Mouse (Mus musculus): ENCODE results near the gene Pdzk1ip1. TPM values are rescaled to one million over a fixed set of nuclear protein-coding genes. Genes with fewer than 3 reads are reported as not detected.

Gene Pdzk1ip1
- polyA plus RNA-seq, 1 experiment: 1.5 TPM

DNA sequence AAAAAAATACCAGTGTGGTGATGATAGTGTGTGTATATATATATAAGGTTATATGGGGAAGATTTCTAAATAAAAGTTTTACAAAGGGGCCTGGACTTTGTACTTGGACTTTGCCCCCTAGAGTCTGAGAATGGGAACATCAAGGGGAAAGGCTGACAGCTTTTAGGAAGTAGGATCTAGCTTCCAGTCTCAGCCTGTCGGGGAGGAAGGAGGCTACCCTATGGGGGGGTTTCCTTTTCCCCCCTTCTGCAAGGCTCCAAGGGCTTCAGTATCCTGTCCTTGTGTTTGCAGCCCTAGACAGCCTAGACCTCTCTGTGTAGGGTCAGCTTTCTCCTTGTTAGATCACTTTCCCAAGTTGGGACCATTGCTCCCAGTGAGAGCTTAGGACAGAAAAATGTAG, 16.8 kb upstream of the Pdzk1ip1 start:
- TF ChIP-seq POLR2A (IDR thresholded peaks at IDR 0.05; ENCODE audit: borderline replicate concordance, low read depth, low read length) (no peak), CTCF (IDR thresholded peaks at IDR 0.05; ENCODE audit: low read depth, low read length) (no peak)
- Histone ChIP-seq H3K27ac (ENCODE audit: insufficient read depth, low read depth, low read length) (no peak overlapping the region), H3K4me3 (ENCODE audit: insufficient read depth, low read length) (no peak overlapping the region), H3K4me1 (ENCODE audit: control insufficient read depth, insufficient read depth, low read length) (peaks cover 20% of the 10 kb centered on the region)

DNA sequence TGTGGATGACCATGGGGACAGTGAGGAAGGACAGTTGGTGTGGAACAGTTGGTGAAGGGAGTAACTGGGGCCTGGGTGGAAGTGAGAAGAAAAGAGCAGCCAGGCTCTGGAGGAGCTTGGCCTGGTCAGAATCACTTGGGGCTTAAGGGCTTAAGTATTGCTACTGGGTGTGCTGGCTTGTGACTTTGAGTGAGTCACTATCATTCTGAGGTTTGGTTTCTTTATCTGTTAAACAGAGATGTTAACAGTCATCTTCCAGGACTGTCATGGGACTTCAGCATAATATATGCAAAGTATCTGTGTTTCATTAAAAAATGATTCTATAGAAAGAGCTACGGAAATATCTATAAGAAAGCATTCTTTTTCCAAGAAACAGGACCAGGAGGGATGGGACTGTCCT, 13.7 kb upstream of the Pdzk1ip1 start:
- peaks cover 20% of the 10 kb centered on the region for H3K4me1 ChIP-seq (ENCODE audit: control insufficient read depth, insufficient read depth, low read length)
- TF ChIP-seq POLR2A (IDR thresholded peaks at IDR 0.05; ENCODE audit: borderline replicate concordance, low read depth, low read length): no peak
- no peak for TF ChIP-seq CTCF (IDR thresholded peaks at IDR 0.05; ENCODE audit: low read depth, low read length)
- no peak overlapping the region for H3K4me3 ChIP-seq (ENCODE audit: insufficient read depth, low read length)
- H3K27ac ChIP-seq (ENCODE audit: insufficient read depth, low read depth, low read length): peak overlapping the region; percentile 45

DNA sequence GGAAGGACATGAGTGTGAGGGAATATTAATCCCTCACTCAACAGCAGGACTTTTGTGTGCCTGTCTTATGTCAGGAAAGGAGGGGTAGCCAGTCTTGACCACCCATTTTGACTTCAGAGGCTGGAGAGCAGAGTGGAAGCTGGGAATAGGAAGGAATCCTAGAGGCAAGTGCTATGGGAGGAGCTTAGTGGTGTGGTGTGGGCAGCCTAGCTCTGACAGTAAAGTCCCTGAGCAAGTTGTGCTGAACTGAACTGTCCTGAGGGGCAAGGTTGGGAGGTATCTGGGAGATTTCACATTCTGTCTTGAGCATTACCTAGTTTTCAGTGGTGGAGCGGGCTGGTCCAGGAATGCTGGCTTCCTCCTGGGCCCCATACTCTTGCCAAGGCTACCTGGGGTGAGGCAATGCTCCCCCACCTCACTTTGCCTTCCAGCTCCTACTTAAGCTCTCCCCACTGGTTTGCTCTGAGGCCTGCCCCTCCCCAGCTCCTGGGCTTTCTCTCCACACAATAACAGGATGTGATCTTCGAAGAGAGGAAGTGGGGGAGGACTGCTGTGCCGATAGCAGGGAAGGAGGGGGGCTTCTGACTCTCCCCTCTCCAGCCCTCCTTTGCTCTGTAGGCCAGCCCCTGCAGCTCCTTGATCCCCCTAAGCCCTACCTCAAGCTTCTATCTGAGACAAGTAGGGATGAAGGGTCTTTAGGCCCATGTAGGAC, 13.1 kb upstream of the Pdzk1ip1 start:
- H3K4me3 ChIP-seq (ENCODE audit: insufficient read depth, low read length): no peak overlapping the region
- peaks cover 20% of the 10 kb centered on the region for H3K4me1 ChIP-seq (ENCODE audit: control insufficient read depth, insufficient read depth, low read length)
- H3K27ac ChIP-seq (ENCODE audit: insufficient read depth, low read depth, low read length): peak overlapping the region; percentile 18; the same call in 1 of the 2 replicates
- TF ChIP-seq CTCF (IDR thresholded peaks at IDR 0.05; ENCODE audit: low read depth, low read length) (no peak), POLR2A (IDR thresholded peaks at IDR 0.05; ENCODE audit: borderline replicate concordance, low read depth, low read length) (no peak)

DNA sequence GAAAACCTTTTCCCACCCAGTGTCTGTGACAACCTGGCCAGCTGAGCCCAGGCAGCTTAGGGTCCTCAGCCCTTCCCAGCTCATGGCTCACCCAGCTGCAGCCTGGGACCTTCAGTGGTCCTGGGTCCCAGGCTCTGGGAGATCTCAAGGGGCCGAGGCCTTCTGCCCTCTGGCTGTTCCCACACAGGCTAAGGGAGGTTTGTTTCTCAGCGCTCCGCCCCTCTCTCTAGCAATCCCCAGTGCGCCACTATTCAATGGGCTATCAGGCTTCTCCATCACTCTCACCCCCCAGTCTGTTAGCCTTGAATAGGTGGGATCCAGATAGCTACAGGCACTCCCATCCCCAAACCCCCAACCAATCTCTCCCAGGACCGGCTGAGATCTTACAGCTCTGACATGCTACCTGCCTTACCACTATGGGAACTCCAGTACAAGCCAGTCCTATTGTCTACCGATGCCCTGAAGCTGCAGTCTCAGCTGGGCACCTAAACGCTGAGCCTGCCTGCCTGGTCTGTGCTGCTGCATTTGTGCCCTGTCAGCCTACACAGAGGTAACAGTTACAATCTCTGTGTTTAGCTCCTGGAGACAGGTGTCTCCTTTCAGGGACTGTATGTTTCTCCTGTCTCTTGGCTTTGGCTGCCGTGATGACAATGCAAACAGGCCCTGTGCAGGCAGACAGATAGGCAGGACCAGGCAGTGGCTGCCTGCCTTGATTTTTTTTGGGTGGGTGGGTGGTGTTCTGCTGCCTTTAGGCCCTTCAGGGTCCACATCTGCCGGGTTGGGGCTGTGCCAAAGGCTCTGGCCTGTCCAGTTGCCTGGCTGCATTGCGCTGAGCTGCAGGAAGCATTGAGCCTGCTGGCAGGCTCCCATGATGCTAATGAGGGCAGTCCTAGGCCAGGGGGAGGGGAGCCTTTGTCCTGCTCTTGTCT, 9.4 kb upstream of the Pdzk1ip1 start:
- TF ChIP-seq CTCF (IDR thresholded peaks at IDR 0.05; ENCODE audit: low read depth, low read length): no peak
- no peak for TF ChIP-seq POLR2A (IDR thresholded peaks at IDR 0.05; ENCODE audit: borderline replicate concordance, low read depth, low read length)
- Histone ChIP-seq H3K4me1 (ENCODE audit: control insufficient read depth, insufficient read depth, low read length) (peaks cover 17% of the 10 kb centered on the region), H3K27ac (ENCODE audit: insufficient read depth, low read depth, low read length) (no peak overlapping the region), H3K4me3 (ENCODE audit: insufficient read depth, low read length) (no peak overlapping the region)

DNA sequence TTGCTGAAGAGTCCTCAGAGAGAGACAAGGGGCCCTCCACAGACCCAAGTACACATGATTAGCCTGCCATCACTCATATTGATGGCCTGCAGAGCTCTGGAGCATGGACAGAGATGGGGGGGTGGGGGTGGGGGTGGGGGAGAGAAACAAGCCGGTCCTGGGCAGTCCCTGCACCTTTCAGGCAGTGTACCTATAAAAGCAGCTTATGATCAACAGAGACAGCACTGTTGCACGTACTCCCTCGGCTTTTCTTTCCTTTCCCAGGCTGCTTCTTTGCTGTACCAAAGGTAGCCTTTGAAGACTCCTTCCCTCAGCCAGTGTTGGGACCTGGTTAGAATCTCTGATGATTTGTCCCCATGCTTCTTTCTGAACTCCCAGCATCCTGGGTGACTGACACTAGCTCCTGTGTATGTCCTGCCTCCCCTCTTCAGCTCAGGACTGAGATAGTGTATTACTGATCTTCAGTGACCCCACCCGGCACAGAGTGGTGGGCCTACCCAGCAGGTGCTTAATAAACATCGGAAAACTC, 8.6 kb upstream of the Pdzk1ip1 start:
- TF ChIP-seq CTCF (IDR thresholded peaks at IDR 0.05; ENCODE audit: low read depth, low read length) (no peak), POLR2A (IDR thresholded peaks at IDR 0.05; ENCODE audit: borderline replicate concordance, low read depth, low read length) (no peak)
- Histone ChIP-seq H3K4me1 (ENCODE audit: control insufficient read depth, insufficient read depth, low read length) (peaks cover 11% of the 10 kb centered on the region), H3K4me3 (ENCODE audit: insufficient read depth, low read length) (no peak overlapping the region), H3K27ac (ENCODE audit: insufficient read depth, low read depth, low read length) (no peak overlapping the region)

DNA sequence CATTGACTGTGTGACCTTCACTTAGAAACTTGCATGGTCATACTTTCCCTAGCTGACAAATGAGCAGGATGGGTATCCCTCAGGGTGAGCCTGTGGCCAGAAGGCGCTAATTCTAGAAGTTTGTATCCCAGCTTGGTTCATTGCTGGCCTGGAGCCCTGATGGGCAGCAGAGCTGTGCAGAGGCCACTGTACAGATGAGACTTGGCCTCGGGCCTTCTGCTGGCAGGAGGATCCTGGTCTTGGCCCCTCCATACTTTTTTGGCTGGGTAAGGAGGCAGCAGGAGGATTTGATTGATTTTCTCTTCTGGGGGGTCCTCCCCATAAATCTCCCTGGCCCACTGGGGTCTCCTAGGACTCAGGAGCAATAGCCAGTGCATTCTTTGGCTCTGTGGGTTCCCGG, 5.5 kb upstream of the Pdzk1ip1 start:
- H3K27ac ChIP-seq (ENCODE audit: insufficient read depth, low read depth, low read length): no peak overlapping the region
- TF ChIP-seq POLR2A (IDR thresholded peaks at IDR 0.05; ENCODE audit: borderline replicate concordance, low read depth, low read length) (no peak), CTCF (IDR thresholded peaks at IDR 0.05; ENCODE audit: low read depth, low read length) (no peak)
- no peaks in the 10 kb centered on the region for H3K4me1 ChIP-seq (ENCODE audit: control insufficient read depth, insufficient read depth, low read length)
- H3K4me3 ChIP-seq (ENCODE audit: insufficient read depth, low read length): no peak overlapping the region

DNA sequence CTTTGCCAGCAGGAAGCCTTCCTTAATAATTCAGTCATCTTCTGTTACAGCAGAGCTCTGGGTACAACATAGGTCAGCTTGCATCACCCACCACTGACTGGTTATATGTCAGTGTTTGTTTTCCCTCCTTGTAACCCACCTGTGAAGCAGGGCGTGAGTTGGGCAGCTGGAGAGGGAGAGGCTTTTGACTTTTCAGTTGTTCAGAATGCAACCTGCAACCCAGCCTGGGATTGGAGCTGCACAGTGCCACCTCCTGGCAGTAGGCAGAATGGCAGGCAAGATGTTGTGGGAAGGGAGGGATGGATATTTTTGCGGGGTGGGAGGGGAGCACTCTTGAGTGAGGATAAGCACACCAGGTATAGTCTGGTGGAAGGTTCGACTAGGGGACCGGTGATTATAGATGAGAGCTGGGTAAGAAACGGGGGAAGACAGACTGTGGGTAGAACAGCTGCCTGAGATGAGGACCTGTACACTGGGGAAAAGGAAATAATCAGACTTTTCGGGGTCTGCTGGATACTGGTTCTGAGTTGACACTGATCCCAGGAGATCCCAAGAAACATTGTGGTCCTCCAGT, 2.9 kb upstream of the Pdzk1ip1 start:
- TF ChIP-seq CTCF (IDR thresholded peaks at IDR 0.05; ENCODE audit: low read depth, low read length): peak; percentile 95
- TF ChIP-seq POLR2A (IDR thresholded peaks at IDR 0.05; ENCODE audit: borderline replicate concordance, low read depth, low read length): no peak
- no peak overlapping the region for H3K27ac ChIP-seq (ENCODE audit: insufficient read depth, low read depth, low read length)
- no peak overlapping the region for H3K4me3 ChIP-seq (ENCODE audit: insufficient read depth, low read length)
- peaks cover 12% of the 10 kb centered on the region for H3K4me1 ChIP-seq (ENCODE audit: control insufficient read depth, insufficient read depth, low read length)

DNA sequence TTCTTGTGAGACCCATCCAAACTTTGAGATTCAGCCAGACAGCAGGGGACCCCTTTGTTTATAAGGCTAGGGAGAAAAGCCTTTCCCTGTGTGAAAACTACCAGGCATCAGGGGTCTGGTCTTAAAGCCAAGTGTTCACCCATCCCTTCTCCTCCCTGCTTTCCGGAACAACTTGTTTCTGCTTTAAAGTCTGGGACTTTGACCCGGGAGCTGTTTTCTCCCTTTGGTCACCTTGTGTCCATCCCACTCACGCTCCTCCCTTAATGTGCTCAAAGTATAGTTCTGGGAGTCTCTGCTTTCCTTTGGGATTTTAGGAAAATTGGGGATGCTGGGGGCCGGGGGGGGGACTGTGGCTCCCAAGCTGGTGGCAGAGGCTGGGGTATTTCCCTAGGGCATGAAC, 2.3 kb upstream of the Pdzk1ip1 start:
- TF ChIP-seq CTCF (IDR thresholded peaks at IDR 0.05; ENCODE audit: low read depth, low read length) (no peak), POLR2A (IDR thresholded peaks at IDR 0.05; ENCODE audit: borderline replicate concordance, low read depth, low read length) (no peak)
- Histone ChIP-seq H3K27ac (ENCODE audit: insufficient read depth, low read depth, low read length) (no peak overlapping the region), H3K4me1 (ENCODE audit: control insufficient read depth, insufficient read depth, low read length) (peaks cover 17% of the 10 kb centered on the region), H3K4me3 (ENCODE audit: insufficient read depth, low read length) (no peak overlapping the region)

DNA sequence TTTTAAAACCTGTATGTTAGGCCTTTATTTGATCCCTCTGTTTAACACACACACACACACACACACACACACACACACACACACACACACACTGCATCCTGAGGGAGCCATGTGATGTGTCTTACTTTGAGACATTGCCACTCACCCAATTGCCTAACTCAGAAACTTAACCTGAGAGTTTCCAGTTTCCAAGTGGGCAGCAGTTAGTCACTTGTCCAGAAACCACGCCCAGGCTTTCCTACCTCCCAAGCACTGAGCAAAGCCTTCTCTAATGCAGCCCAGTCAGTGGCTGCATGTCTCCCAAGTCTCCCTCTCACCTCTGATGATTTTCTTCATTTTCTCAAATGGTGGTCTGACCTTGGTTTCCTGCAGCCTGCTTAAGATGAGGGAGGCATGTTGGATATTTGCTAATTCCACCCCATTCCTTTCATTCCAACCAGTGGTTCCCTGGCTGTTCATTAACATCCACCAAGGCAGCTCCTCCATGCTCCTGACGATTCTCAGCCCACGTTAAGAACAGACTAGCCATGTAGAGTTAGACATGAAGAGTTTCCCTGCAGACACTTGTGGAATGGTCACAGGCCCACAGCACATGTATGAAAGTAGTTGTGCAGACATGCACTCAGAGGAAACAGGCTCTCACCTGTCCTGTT, 1.6 kb upstream of the Pdzk1ip1 start:
- no peak for TF ChIP-seq POLR2A (IDR thresholded peaks at IDR 0.05; ENCODE audit: borderline replicate concordance, low read depth, low read length)
- TF ChIP-seq CTCF (IDR thresholded peaks at IDR 0.05; ENCODE audit: low read depth, low read length): no peak
- H3K27ac ChIP-seq (ENCODE audit: insufficient read depth, low read depth, low read length): no peak overlapping the region
- H3K4me3 ChIP-seq (ENCODE audit: insufficient read depth, low read length): no peak overlapping the region
- H3K4me1 ChIP-seq (ENCODE audit: control insufficient read depth, insufficient read depth, low read length): peaks cover 21% of the 10 kb centered on the region

Measured in bone marrow macrophage, adult 2 months (primary cell).